Mouse (Mus musculus) erythroid progenitor cell, adult 5-6 weeks (primary cell): ENCODE results near the gene Olfr155. TPM values are rescaled to one million over a fixed set of nuclear protein-coding genes. Genes with fewer than 3 reads are reported as not detected.

ENCODE experiments used
- ATAC-seq: replicated peaks from 2 replicates; pipeline ENCODE4 v1.8.0; 2016; ENCODE audit warnings: moderate number of reproducible peaks, mild to moderate bottlenecking, moderate TSS enrichment, inconsistent platforms; ENCODE audit not compliant: poor library complexity, low FRiP score, severe bottlenecking
- total RNA-seq, 2 experiments: library from RNA; stranded (forward) in 1 of 2; stranded (reverse) in 1 of 2; fragments of 150-400 nt in 1 of 2; fragments of 186-747, 209-891 nt in 1 of 2; gene quantifications; 2 replicates each; pipeline versions ENCODE4 v1.2.3 to v1.2.4; 2015 to 2017; ENCODE audit warnings: low replicate concordance in 2 of 2

The Olfr155 gene
- total RNA-seq, 2 experiments from 2014 or later, result not detected

GRCm38 (mm10) chr4:43879566-43879965, 28.2 kb downstream of the Olfr155 start:
- no peak for ATAC-seq

- no peak for ATAC-seq
Measured at GRCm38 (mm10) chr4:43884196-43884595, 32.8 kb downstream of the Olfr155 start.

- no peak for ATAC-seq
Measured at GRCm38 (mm10) chr4:43891247-43891646, 39.9 kb downstream of the Olfr155 start.

GRCm38 (mm10) chr4:43897209-43897608, 45.8 kb downstream of the Olfr155 start:
- no peak for ATAC-seq

- ATAC-seq, result no peak
Measured at GRCm38 (mm10) chr4:43899197-43899596, 47.8 kb downstream of the Olfr155 start.

GRCm38 (mm10) chr4:43903690-43904089, 52.3 kb downstream of the Olfr155 start:
- no peak for ATAC-seq

GRCm38 (mm10) chr4:43906443-43906842, 55.1 kb downstream of the Olfr155 start:
- no peak for ATAC-seq

Other genes starting within 250 kb of the Olfr155 start
- gene Npr2, start 219.6 kb upstream of the Olfr155 start, total RNA-seq (2015; ENCODE audit: low replicate concordance), result 10.8 TPM in 1 of 2 replicates, not detected in the other
- gene Npr2, start 219.6 kb upstream of the Olfr155 start, total RNA-seq (2017; ENCODE audit: low replicate concordance), result 0.13 TPM in 1 of 2 replicates, not detected in the other
- not detected in 2 replicates for gene Spag8, start 198.0 kb upstream of the Olfr155 start, total RNA-seq (2015; ENCODE audit: low replicate concordance)
- gene Spag8, start 198.0 kb upstream of the Olfr155 start, total RNA-seq (2017; ENCODE audit: low replicate concordance), result 3.9 TPM in 1 of 2 replicates, not detected in the other
- 18.9 and 26.7 TPM in 2 replicates for gene Hint2, start 195.1 kb upstream of the Olfr155 start, total RNA-seq (2015; ENCODE audit: low replicate concordance)
- 6.5 and 12.0 TPM in 2 replicates for gene Hint2, start 195.1 kb upstream of the Olfr155 start, total RNA-seq (2017; ENCODE audit: low replicate concordance)
- 1.4 TPM in 1 of 2 replicates, not detected in the other for gene Tmem8b, start 182.6 kb upstream of the Olfr155 start, total RNA-seq (2015; ENCODE audit: low replicate concordance)
- 0.64 TPM in 1 of 2 replicates, not detected in the other for gene Tmem8b, start 182.6 kb upstream of the Olfr155 start, total RNA-seq (2017; ENCODE audit: low replicate concordance)
- gene Fam221b, start 182.4 kb upstream of the Olfr155 start, total RNA-seq (2015; ENCODE audit: low replicate concordance), result not detected in 2 replicates
- 1.7 TPM in 1 of 2 replicates, not detected in the other for gene Fam221b, start 182.4 kb upstream of the Olfr155 start, total RNA-seq (2017; ENCODE audit: low replicate concordance)
- not detected in 2 replicates for gene Olfr70, start 150.8 kb upstream of the Olfr155 start, total RNA-seq (2015; ENCODE audit: low replicate concordance)
- not detected in 2 replicates for gene Olfr70, start 150.8 kb upstream of the Olfr155 start, total RNA-seq (2017; ENCODE audit: low replicate concordance)
- gene Olfr71, start 141.3 kb upstream of the Olfr155 start, total RNA-seq (2015; ENCODE audit: low replicate concordance), result not detected in 2 replicates
- gene Olfr71, start 141.3 kb upstream of the Olfr155 start, total RNA-seq (2017; ENCODE audit: low replicate concordance), result not detected in 2 replicates
- gene Hrct1, start 124.4 kb upstream of the Olfr155 start, total RNA-seq (2015; ENCODE audit: low replicate concordance), result not detected in 2 replicates
- gene Hrct1, start 124.4 kb upstream of the Olfr155 start, total RNA-seq (2017; ENCODE audit: low replicate concordance), result not detected in 2 replicates
- gene Spaar, start 121.5 kb upstream of the Olfr155 start, total RNA-seq (2015; ENCODE audit: low replicate concordance), result not detected in 2 replicates
- gene Spaar, start 121.5 kb upstream of the Olfr155 start, total RNA-seq (2017; ENCODE audit: low replicate concordance), result not detected in 2 replicates
- not detected in 2 replicates for gene Olfr159, start 80.6 kb upstream of the Olfr155 start, total RNA-seq (2015; ENCODE audit: low replicate concordance)
- not detected in 2 replicates for gene Olfr159, start 80.6 kb upstream of the Olfr155 start, total RNA-seq (2017; ENCODE audit: low replicate concordance)
- not detected in 2 replicates for gene Olfr156, start 27.7 kb upstream of the Olfr155 start, total RNA-seq (2015; ENCODE audit: low replicate concordance)
- not detected in 2 replicates for gene Olfr156, start 27.7 kb upstream of the Olfr155 start, total RNA-seq (2017; ENCODE audit: low replicate concordance)
- not detected in 2 replicates for gene Olfr157, start 11.4 kb upstream of the Olfr155 start, total RNA-seq (2015; ENCODE audit: low replicate concordance)
- not detected in 2 replicates for gene Olfr157, start 11.4 kb upstream of the Olfr155 start, total RNA-seq (2017; ENCODE audit: low replicate concordance)
- 0.36 and 7.1 TPM in 2 replicates for gene Reck, start 24.0 kb downstream of the Olfr155 start, total RNA-seq (2015; ENCODE audit: low replicate concordance)
- not detected in 2 replicates for gene Reck, start 24.0 kb downstream of the Olfr155 start, total RNA-seq (2017; ENCODE audit: low replicate concordance)
- 9.6 and 20.2 TPM in 2 replicates for gene Glipr2, start 105.8 kb downstream of the Olfr155 start, total RNA-seq (2015; ENCODE audit: low replicate concordance)
- gene Glipr2, start 105.8 kb downstream of the Olfr155 start, total RNA-seq (2017; ENCODE audit: low replicate concordance), result 10.7 and 16.8 TPM in 2 replicates
- gene Ccin, start 131.9 kb downstream of the Olfr155 start, total RNA-seq (2015; ENCODE audit: low replicate concordance), result not detected in 2 replicates
- gene Ccin, start 131.9 kb downstream of the Olfr155 start, total RNA-seq (2017; ENCODE audit: low replicate concordance), result not detected in 2 replicates
- gene Clta, start 152.9 kb downstream of the Olfr155 start, total RNA-seq (2015; ENCODE audit: low replicate concordance), result 151 and 166 TPM in 2 replicates
- gene Clta, start 152.9 kb downstream of the Olfr155 start, total RNA-seq (2017; ENCODE audit: low replicate concordance), result 108 and 147 TPM in 2 replicates
- gene Gne, start 232.6 kb downstream of the Olfr155 start, total RNA-seq (2015; ENCODE audit: low replicate concordance), result 3.6 and 6.3 TPM in 2 replicates
- 2.5 and 7.6 TPM in 2 replicates for gene Gne, start 232.6 kb downstream of the Olfr155 start, total RNA-seq (2017; ENCODE audit: low replicate concordance)